Mouse (Mus musculus): ENCODE measurements at regions not wholly inside any gene's neighbourhood (a gene's known extent, or its start where the extent isn't known, plus 50 kb on each side); places are given as distances from the start of the nearest gene placed in this dataset.

DNA sequence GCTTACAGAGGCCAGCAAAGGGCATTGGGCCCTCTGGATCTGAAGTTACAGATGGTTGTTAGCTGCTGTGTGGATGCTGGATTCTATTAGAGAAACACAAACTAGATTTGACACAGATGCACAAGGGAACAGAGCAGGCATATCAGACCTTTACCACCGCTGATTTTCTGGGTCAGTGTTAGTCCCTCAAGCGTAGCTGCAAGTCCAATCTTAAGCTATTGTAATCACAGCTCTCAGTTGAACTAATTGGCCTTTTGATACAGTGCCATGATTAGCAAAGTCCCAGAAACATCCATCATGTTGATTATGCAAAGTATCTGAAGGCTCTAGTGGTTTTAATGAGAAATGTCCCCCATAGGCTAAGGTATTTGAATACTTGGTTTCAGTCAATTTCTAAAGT, 54.2 kb upstream of the Plppr5 start:
- Histone ChIP-seq H3K9ac (no peak overlapping the region), H3K4me2 (no peak overlapping the region), H3K36me3 (no peaks in the 10 kb centered on the region), H3K4me3 (no peak overlapping the region), H3K9me3 (replicated peaks) (no peaks in the 10 kb centered on the region), H3K27me3 (replicated peaks) (no peaks in the 10 kb centered on the region), H3K27ac (no peak overlapping the region), H3K4me1 (no peaks in the 10 kb centered on the region)
- no peak for ATAC-seq
- WGBS (ENCODE audit: insufficient replicate concordance): 55% methylated on average over 2 of the region's 2 CpGs

DNA sequence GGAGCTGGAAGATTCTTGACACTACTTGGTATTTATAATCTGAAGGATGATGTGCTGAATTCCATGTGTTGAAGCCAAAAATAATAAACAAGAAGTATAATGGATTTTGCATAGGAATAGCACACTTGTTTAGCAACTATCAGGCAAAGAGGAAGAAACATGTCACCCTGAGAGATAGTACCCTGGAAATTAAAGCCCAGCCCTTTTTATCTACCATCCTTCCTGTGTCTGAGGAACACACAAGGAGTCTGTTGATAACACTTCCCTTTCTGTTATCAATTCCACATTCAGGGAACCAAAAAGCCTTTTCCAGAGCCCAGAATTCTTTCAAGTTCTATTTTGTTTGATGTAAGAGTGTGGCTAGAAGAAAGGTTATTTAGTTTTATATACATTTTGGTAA, 66.5 kb upstream of the Plppr5 start:
- Histone ChIP-seq H3K4me3 (no peak overlapping the region), H3K27me3 (replicated peaks) (no peaks in the 10 kb centered on the region), H3K4me2 (peak overlapping the region; percentile 14; the same call in 1 of the 2 replicates), H3K9ac (no peak overlapping the region), H3K4me1 (peaks cover 15% of the 10 kb centered on the region), H3K27ac (peak overlapping the region; percentile 51; the same call in 1 of the 2 replicates), H3K9me3 (replicated peaks) (no peaks in the 10 kb centered on the region), H3K36me3 (no peaks in the 10 kb centered on the region)
- ATAC-seq: peak; percentile 96

DNA sequence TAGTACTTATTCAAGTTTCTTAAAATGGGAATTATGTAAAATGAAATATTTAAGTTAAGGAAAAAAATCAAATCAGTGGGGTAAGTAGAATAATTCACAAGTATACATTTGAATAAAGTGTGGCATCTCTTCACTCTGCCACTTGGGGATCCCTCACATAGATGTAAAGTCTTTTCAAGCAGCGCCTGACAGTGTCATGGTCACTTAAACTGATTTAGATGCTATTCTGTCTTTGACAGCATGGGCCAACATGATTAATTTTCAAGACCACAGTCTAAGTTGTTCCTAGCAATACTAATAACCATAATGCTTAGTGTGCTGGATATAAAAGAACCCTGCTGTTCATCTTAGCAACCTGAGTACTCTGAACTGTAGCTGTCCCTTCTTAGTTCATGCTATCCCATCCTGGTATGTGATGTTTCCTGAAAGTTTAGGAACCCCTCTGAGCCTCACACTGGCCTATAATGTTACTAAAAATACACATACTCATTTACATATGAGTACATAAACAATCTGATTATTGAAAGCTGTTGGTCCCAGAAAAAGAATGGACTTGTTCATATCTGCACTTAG, 68.4 kb upstream of the Plppr5 start:
- no peak overlapping the region for H3K4me2 ChIP-seq
- WGBS (ENCODE audit: insufficient replicate concordance): 76% methylated on average over 1 of the region's 1 CpGs
- H3K27me3 ChIP-seq (replicated peaks): no peaks in the 10 kb centered on the region
- H3K9me3 ChIP-seq (replicated peaks): no peaks in the 10 kb centered on the region
- peaks cover 15% of the 10 kb centered on the region for H3K4me1 ChIP-seq
- no peak overlapping the region for H3K9ac ChIP-seq
- no peak for ATAC-seq
- no peak overlapping the region for H3K27ac ChIP-seq
- no peak overlapping the region for H3K4me3 ChIP-seq
- H3K36me3 ChIP-seq: no peaks in the 10 kb centered on the region

DNA sequence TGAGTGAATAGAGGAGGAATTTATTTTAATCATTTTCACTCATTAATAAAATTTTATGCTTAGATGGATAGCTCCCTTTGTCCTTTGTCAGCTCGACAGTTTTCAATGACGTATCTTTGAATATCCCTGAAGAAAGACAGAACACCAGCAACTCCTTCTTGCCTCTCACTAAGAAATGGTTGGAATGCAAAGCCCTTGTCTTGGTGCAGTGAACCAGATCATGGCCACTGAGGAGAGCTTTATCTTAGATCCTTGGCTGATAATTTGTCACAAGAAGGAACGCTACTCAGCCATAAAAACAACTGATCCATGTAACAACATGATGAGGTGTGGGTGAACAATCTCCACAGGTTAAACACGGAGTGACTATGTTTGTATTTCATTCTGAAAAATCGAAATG, 73.5 kb upstream of the Plppr5 start:
- no peak overlapping the region for H3K4me3 ChIP-seq
- H3K4me2 ChIP-seq: no peak overlapping the region
- no peak overlapping the region for H3K9ac ChIP-seq
- ATAC-seq: no peak
- no peaks in the 10 kb centered on the region for H3K27me3 ChIP-seq (replicated peaks)
- H3K4me1 ChIP-seq: no peaks in the 10 kb centered on the region; the same call in 1 of the 2 replicates
- H3K27ac ChIP-seq: no peak overlapping the region
- no peaks in the 10 kb centered on the region for H3K36me3 ChIP-seq
- H3K9me3 ChIP-seq (replicated peaks): no peaks in the 10 kb centered on the region
- 67% methylated on average over 5 of the region's 5 CpGs for WGBS (ENCODE audit: insufficient replicate concordance)

DNA sequence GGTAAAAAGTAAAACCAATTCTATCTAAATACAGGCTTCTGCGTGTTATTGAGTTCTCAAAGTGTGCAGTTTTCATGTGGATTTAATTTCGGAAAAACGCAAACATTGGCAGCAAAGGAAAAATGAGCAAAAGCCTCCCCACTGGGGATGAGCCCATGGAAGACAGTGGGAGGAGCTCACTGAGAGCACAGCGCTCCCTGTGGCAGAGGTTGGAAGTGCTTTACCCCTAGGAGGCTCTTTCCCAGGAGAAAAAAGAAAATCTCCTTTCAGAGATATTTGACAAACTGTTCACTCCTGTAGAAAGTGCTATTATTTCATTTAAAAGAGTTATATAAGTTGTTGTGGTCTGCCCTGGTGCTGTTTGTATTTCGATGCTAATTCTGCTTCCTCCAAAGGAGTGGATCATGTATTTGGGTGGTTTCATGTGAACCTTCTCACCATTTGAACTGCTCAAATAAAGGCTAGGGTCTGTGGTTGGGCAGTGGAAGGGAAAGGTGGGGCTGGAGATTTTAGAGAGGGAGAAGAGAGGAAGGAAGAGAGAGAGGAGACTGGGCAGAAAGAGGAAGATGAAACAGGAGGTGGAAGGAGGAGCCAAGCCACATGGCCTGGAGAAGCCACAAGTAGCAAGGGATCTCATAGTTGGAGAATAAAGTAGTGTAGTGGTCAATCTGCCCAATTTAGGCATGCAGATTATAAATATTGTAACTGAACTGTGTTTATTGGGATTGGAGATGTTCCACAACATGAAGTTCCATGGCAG, 76.3 kb upstream of the Plppr5 start:
- Histone ChIP-seq H3K4me1 (no peaks in the 10 kb centered on the region), H3K4me3 (no peak overlapping the region), H3K9me3 (replicated peaks) (no peaks in the 10 kb centered on the region), H3K4me2 (no peak overlapping the region), H3K9ac (no peak overlapping the region), H3K27me3 (replicated peaks) (no peaks in the 10 kb centered on the region), H3K36me3 (no peaks in the 10 kb centered on the region), H3K27ac (no peak overlapping the region)
- 69% methylated on average over 5 of the region's 5 CpGs for WGBS (ENCODE audit: insufficient replicate concordance)
- ATAC-seq: no peak

DNA sequence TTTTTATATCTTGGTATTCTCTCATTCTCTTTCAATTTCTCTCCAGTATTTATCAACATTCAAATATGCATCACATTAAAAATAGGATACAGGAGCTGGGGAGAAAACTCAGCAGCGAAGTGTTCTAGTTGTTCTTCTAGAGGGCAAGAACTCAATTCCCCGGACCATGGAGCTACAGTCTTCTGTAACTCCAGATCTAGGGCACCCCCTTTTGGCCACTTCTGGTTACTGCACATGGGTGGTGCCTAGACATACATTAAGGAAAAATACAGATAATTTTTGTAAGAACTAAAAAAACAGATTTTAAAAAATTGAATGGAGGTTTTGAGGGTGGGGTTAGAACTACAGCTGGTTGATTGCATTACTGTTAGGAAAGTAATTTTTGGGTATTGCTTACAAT, 80.5 kb upstream of the Plppr5 start:
- Histone ChIP-seq H3K27ac (no peak overlapping the region), H3K27me3 (replicated peaks) (no peaks in the 10 kb centered on the region), H3K4me2 (no peak overlapping the region), H3K4me3 (no peak overlapping the region), H3K9me3 (replicated peaks) (no peaks in the 10 kb centered on the region), H3K9ac (no peak overlapping the region), H3K36me3 (no peaks in the 10 kb centered on the region), H3K4me1 (no peaks in the 10 kb centered on the region)
- no peak for ATAC-seq
- 50% methylated on average over 2 of the region's 2 CpGs for WGBS (ENCODE audit: insufficient replicate concordance)

DNA sequence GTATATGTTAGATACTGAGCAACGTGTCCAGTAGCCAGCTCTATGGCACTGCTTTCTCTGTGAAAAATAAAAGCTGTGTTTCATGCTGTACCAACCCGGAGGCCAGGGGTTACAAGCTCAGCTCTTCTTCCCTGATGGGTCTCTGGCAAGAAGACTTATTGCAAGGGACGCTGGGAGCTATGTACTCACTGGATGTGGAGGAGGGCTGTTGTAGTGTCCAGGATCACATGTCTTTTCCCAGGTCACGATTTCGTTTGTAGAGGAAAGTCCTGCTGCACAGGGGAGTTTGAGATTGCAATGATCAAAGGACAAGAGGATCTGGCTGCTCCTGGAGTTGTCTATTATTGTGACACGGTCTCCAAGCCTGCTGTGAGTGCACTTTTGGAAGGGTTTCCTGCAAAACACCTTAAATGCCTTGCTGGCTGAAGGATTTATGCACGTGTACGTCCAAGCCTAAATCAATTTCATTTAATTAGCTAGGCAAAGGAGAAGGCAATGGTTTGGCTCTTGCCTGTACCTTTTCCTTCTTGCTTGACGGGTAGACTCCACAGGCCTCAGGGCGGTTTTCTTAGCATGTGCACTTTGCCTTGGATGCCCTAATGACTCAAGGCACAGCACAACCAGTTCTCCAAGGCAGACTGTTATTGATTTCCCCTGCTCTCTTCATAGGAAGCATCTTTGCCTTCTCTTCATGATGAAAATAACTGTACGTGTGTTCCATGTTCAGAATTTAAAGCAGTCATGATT, 87.2 kb upstream of the Plppr5 start:
- Histone ChIP-seq H3K9ac (no peak overlapping the region), H3K27ac (no peak overlapping the region), H3K4me2 (no peak overlapping the region), H3K4me3 (no peak overlapping the region), H3K9me3 (replicated peaks) (no peaks in the 10 kb centered on the region), H3K36me3 (no peaks in the 10 kb centered on the region), H3K27me3 (replicated peaks) (no peaks in the 10 kb centered on the region), H3K4me1 (no peaks in the 10 kb centered on the region)
- 62% methylated on average over 11 of the region's 11 CpGs for WGBS (ENCODE audit: insufficient replicate concordance)
- ATAC-seq: no peak

DNA sequence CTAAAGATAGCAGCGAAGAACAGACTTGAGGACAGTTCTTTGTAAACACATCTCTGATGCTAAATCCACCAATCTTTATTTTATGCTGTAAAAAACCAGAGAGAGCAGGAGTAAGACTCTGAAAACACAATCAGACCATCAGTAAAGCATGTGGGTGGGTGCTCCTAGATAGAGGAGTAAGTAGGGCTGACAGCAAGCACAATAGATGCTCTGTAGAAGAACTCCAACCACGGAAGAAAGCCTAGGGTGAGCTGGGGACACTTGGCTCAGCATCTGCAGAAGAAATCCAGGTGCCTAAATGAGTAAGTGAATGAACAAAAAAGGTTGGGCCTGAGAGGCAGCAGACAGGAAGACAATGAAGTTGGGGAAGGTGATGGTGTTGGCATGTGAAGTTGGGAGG, 88.3 kb upstream of the Plppr5 start:
- Histone ChIP-seq H3K9me3 (replicated peaks) (no peaks in the 10 kb centered on the region), H3K27me3 (replicated peaks) (no peaks in the 10 kb centered on the region), H3K27ac (no peak overlapping the region), H3K4me3 (no peak overlapping the region), H3K4me1 (no peaks in the 10 kb centered on the region), H3K4me2 (no peak overlapping the region), H3K9ac (no peak overlapping the region), H3K36me3 (no peaks in the 10 kb centered on the region)
- ATAC-seq: no peak
- WGBS (ENCODE audit: insufficient replicate concordance): 62% methylated on average over 2 of the region's 2 CpGs

DNA sequence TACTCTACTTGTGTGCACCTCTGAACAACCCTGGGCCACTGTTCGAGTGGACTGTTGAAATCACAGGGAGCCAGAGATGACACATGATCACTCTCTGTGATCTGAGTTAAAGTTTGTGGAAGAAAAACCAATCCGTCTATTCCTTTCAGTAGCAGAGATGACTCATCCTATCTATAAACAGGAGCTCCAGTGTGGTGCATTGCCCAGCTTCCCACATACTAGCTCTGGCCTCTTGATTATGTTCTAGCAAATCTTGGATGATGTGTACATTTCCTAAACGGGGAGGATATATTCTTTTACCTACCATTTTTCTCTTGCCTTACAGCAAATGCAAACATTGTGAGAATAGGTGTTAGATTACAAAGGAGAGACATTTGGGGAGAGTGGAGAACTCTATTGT, 94.5 kb upstream of the Plppr5 start:
- Histone ChIP-seq H3K9ac (no peak overlapping the region), H3K9me3 (replicated peaks) (no peaks in the 10 kb centered on the region), H3K36me3 (no peaks in the 10 kb centered on the region), H3K27ac (no peak overlapping the region), H3K27me3 (replicated peaks) (no peaks in the 10 kb centered on the region), H3K4me3 (no peak overlapping the region), H3K4me1 (no peaks in the 10 kb centered on the region), H3K4me2 (no peak overlapping the region)
- WGBS (ENCODE audit: insufficient replicate concordance): 48% methylated on average over 3 of the region's 3 CpGs
- ATAC-seq: no peak

DNA sequence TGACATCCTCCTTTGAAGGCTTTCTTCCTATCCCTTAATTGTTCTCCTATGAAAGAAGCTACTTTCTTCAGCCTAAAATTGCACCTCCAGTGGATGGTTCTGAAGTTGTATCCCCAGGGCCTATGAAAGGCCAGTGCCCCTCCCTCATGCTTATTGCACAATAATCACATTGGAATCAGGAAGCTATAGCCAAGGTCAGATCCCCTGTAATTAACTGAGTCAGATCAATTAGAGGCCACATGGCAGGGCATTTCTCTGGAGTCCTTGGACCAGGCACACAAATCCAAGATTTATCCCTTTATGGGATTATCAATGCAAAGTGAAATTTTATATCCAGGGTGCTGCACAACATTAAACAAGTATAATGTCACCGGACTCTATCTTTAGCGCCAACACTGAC, 98.8 kb upstream of the Plppr4 start:
- H3K27me3 ChIP-seq (replicated peaks): no peaks in the 10 kb centered on the region
- ATAC-seq: no peak
- no peak overlapping the region for H3K27ac ChIP-seq
- no peak overlapping the region for H3K4me3 ChIP-seq
- H3K36me3 ChIP-seq: no peaks in the 10 kb centered on the region
- no peaks in the 10 kb centered on the region for H3K4me1 ChIP-seq
- H3K9ac ChIP-seq: no peak overlapping the region
- WGBS (ENCODE audit: insufficient replicate concordance): 83% methylated on average over 2 of the region's 2 CpGs
- H3K4me2 ChIP-seq: no peak overlapping the region
- no peaks in the 10 kb centered on the region for H3K9me3 ChIP-seq (replicated peaks)

DNA sequence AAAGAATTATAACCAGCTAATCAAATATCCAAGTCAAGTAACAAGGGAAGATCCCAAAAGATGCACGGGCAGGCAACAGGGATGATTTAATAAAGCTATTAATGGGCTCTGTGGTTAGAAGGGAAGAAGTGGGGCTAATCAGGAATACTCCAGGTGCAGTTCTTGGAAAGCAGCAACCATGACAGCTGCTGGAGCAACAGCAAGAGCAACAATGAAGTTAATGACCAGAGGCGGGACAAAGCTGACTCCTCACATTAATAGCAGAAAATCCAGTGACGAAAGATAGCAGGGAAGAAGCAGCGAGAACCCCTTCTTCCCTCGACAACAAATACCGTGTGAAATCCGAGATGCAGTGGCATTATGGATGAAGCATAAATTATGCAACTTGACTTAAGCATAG, 89.9 kb upstream of the Plppr4 start:
- WGBS (ENCODE audit: insufficient replicate concordance): 75% methylated on average over 7 of the region's 7 CpGs
- no peak overlapping the region for H3K4me3 ChIP-seq
- no peak overlapping the region for H3K27ac ChIP-seq
- H3K4me1 ChIP-seq: no peaks in the 10 kb centered on the region
- H3K36me3 ChIP-seq: no peaks in the 10 kb centered on the region
- ATAC-seq: no peak
- no peak overlapping the region for H3K9ac ChIP-seq
- no peaks in the 10 kb centered on the region for H3K27me3 ChIP-seq (replicated peaks)
- H3K4me2 ChIP-seq: no peak overlapping the region
- no peaks in the 10 kb centered on the region for H3K9me3 ChIP-seq (replicated peaks)

DNA sequence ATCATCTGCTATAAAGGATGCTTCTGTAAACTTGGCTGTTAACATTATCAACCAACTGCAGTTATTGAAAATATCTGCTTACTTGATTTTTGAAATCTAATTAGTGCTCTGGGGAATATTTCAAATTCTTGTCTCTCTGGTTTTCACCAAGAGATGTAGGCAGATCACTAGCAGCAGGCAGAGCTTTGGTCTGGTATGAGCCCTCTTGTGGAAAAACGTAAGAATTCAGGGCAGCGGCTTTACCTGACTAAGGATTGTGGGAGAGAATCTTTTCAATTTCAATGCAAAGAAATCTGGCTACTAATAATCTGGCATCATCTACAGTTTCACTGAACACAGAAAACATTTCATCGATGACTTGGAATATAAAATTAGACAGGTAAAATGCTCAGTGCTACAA, 81.2 kb upstream of the Plppr4 start:
- Histone ChIP-seq H3K36me3 (no peaks in the 10 kb centered on the region), H3K27ac (no peak overlapping the region), H3K4me3 (no peak overlapping the region), H3K4me2 (no peak overlapping the region), H3K9ac (no peak overlapping the region), H3K4me1 (peaks cover 18% of the 10 kb centered on the region), H3K9me3 (replicated peaks) (no peaks in the 10 kb centered on the region), H3K27me3 (replicated peaks) (no peaks in the 10 kb centered on the region)
- 59% methylated on average over 3 of the region's 3 CpGs for WGBS (ENCODE audit: insufficient replicate concordance)
- ATAC-seq: no peak
